Mouse (Mus musculus) limb, embryonic 14.5 days (tissue): ENCODE measurements at regions not wholly inside any gene's neighbourhood (a gene's known extent, or its start where the extent isn't known, plus 50 kb on each side); places are given as distances from the start of the nearest gene placed in this dataset.

ENCODE experiments used
- ATAC-seq: fragments of 200-750 bp; cut with Nextera tagmentation; 2 replicates; pipeline ENCODE4 v1.8.0; 2017; ENCODE audit warnings: low read depth, moderate number of reproducible peaks, moderate TSS enrichment; ENCODE audit not compliant: low FRiP score
- DNase-seq: peaks from one replicate; pipeline ENCODE4 v3.0.0-alpha.2; 2015; ENCODE audit warnings: low spot score
- H3K27ac ChIP-seq: fragments of 300-500 bp; sonication (generic); replicated peaks from 2 replicates; pipeline ENCODE4 v1.5.1; 2014; ENCODE audit warnings: low read depth, mild to moderate bottlenecking, low read length, moderate library complexity, mixed read lengths
- H3K27me3 ChIP-seq: fragments of 300-500 bp; sonication (generic); 2 replicates; pipeline ENCODE4 v1.6.1; 2014; ENCODE audit warnings: low read length, mixed read lengths; ENCODE audit not compliant: control insufficient read depth, insufficient read depth
- H3K36me3 ChIP-seq: fragments of 300-500 bp; sonication (generic); 2 replicates; pipeline ENCODE4 v1.6.1; 2014; ENCODE audit warnings: mild to moderate bottlenecking, low read length, moderate library complexity, mixed read lengths; ENCODE audit not compliant: control insufficient read depth, insufficient read depth
- H3K4me1 ChIP-seq: fragments of 300-500 bp; sonication (generic); 2 replicates; pipeline ENCODE4 v1.6.1; 2014; ENCODE audit warnings: antibody characterized with exemption, low read length, mixed read lengths; ENCODE audit not compliant: control insufficient read depth, insufficient read depth
- H3K4me2 ChIP-seq: fragments of 300-500 bp; sonication (generic); replicated peaks from 2 replicates; pipeline ENCODE4 v1.6.1; 2014; ENCODE audit warnings: low read depth, mild to moderate bottlenecking, low read length, moderate library complexity; ENCODE audit not compliant: severe bottlenecking
- H3K4me3 ChIP-seq: fragments of 300-500 bp; sonication (generic); replicated peaks from 2 replicates; pipeline ENCODE4 v1.5.1; 2014; ENCODE audit warnings: low read length
- H3K9ac ChIP-seq: fragments of 300-500 bp; sonication (generic); 2 replicates; pipeline ENCODE4 v1.6.1; 2014; ENCODE audit warnings: mild to moderate bottlenecking, low read depth, low read length, moderate library complexity; ENCODE audit not compliant: severe bottlenecking
- H3K9me3 ChIP-seq: fragments of 300-500 bp; sonication (generic); 2 replicates; pipeline ENCODE4 v1.6.1; 2016; ENCODE audit warnings: low read length; ENCODE audit not compliant: control insufficient read depth
- POLR2A ChIP-seq: fragments of 200-500 bp; IDR thresholded peaks from 2 replicates; pipeline ENCODE4 v1.8.0; 2012; ENCODE audit warnings: inconsistent platforms, mild to moderate bottlenecking, moderate library complexity, borderline replicate concordance; ENCODE audit not compliant: insufficient read depth, insufficient read length; ENCODE audit errors: extremely low read depth
- WGBS: fragments of 180-500 bp; shearing (Covaris S2); extraction: QIAGEN DNeasy Blood & Tissue Kit; methylation state at CpG from one replicate; pipeline ENCODE4 v1.1.7; 2014; 5-methylcytosine and 5-hydroxymethylcytosine counted together

DNA sequence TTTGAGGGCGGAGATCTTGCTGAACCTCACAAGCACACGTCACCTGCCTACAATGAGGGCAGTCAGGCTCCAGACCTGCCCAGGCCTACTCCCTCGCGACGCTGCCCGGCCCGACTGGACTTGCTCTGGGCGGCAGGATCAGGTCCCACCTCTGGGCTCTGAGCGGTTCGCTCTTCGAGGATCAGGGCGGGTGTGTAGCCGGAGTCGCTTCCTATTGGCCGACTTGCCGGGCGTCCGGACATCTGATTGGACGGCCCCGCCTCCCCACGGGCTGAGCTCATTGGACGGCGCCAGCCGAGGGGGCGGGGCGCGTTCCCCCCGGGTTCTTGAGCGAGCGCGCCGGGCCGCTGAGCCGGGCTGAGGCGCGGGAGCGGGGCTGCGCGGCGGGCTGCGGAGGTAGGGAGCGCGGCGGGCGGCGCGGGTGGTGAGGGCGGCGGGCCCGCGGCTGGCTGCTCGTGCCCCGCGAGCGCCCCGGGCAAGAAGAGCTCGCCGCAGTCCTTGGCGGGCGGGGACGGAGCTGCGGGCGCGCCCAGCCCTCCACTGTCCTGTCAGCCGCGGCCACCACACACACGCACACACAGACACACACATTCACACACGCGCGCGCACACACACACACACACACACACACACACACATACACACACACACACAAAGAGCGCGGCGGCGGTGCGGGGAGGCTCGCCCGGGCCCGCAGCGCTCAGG lies 141.5 kb downstream of the Ogfrl1 start:
- peak; percentile 65; the same call in 1 of the 2 replicates for TF ChIP-seq POLR2A
- ATAC-seq: peak; percentile 98
- no peaks in the 10 kb centered on the region for H3K27me3 ChIP-seq
- WGBS: 1% methylated on average over 33 of the region's 80 CpGs
- 0 out of 2 replicates have a peak, but pooled peaks cover 4% of the 10 kb centered on the region for H3K4me1 ChIP-seq
- H3K9ac ChIP-seq: peak overlapping the region; percentile 81
- no peaks in the 10 kb centered on the region for H3K9me3 ChIP-seq
- H3K4me3 ChIP-seq: peak overlapping the region; percentile 69
- peak overlapping the region; percentile 70 for H3K4me2 ChIP-seq
- DNase-seq: peak; percentile 97
- H3K27ac ChIP-seq: peak overlapping the region; percentile 88
- no peaks in the 10 kb centered on the region for H3K36me3 ChIP-seq

DNA sequence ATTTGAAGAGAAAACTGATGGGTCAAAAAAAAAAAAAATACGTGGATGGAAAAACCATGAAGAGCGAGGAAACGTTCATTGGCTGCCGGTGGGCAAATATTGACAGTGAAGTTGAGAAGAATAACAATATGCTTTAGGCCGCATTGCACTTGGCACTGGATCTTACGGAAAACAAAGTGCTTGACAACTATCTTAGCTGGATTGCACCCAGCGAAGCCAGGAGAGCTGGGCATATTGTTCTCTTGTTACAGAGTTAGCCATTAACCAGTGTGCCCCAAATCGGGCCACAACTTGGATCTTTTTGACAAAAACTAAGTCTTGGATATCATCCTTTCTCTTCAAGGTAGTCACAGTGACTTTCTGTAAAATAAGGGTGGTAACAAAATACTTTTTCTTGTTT lies 143.3 kb downstream of the Ogfrl1 start:
- ATAC-seq (no peak), DNase-seq (no peak)
- 88% methylated on average over 8 of the region's 8 CpGs for WGBS
- no peak overlapping the region for H3K4me2 ChIP-seq
- 0 out of 2 replicates have a peak, but pooled peaks cover 4% of the 10 kb centered on the region for H3K4me1 ChIP-seq
- no peaks in the 10 kb centered on the region for H3K36me3 ChIP-seq
- no peaks in the 10 kb centered on the region for H3K27me3 ChIP-seq
- no peaks in the 10 kb centered on the region for H3K9me3 ChIP-seq
- H3K9ac ChIP-seq: no peak overlapping the region
- H3K27ac ChIP-seq: no peak overlapping the region
- no peak for TF ChIP-seq POLR2A
- no peak overlapping the region for H3K4me3 ChIP-seq

DNA sequence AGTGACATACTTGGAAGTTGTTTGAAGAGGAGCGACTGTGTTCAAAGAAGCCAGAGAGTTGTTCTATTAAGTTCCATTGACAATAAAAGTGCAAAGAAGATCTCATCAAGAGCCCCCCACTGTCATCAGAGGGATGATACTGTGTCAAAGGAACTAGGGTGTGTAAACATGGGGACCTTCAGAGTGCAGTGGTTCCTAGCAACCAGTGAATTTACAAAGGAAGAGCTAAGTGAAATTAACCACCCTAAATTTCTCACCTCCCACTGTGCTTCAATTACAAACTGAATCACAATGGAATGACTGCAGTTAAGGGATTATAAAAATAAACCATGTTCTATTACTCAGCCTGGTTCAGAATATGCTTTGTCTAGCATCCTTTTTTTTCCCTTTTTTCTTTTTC lies 129.5 kb upstream of the 4933415F23Rik start:
- no peak for ATAC-seq
- H3K27me3 ChIP-seq: no peaks in the 10 kb centered on the region
- H3K27ac ChIP-seq: no peak overlapping the region
- H3K4me1 ChIP-seq: no peaks in the 10 kb centered on the region
- DNase-seq: no peak
- no peaks in the 10 kb centered on the region for H3K9me3 ChIP-seq
- no peak for TF ChIP-seq POLR2A
- H3K36me3 ChIP-seq: no peaks in the 10 kb centered on the region
- no peak overlapping the region for H3K9ac ChIP-seq
- 41% methylated on average over 1 of the region's 1 CpGs for WGBS
- no peak overlapping the region for H3K4me3 ChIP-seq
- H3K4me2 ChIP-seq: no peak overlapping the region

DNA sequence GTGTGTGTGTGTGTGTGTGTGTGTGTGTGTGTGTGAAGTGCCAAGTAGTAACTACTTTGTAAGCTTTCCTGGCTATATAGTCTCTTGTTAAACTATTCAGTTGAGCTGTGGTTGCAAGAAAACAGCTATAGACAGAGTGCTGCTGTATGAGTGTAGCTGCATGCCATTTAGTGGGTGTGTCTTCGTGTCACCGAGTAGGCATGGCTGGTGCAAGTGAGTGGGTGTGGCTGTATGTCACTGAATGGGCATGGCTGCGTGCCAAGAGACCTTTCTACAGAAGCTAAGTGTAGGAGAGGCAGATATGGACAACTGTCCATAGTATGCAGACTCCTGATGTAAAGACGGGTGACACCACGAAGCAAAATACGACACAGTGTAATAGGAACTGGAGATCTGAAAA lies 126.4 kb upstream of the 4933415F23Rik start:
- Histone ChIP-seq H3K9me3 (no peaks in the 10 kb centered on the region), H3K4me3 (no peak overlapping the region), H3K27ac (no peak overlapping the region), H3K27me3 (no peaks in the 10 kb centered on the region), H3K4me2 (no peak overlapping the region), H3K9ac (no peak overlapping the region), H3K4me1 (no peaks in the 10 kb centered on the region), H3K36me3 (no peaks in the 10 kb centered on the region)
- ATAC-seq: no peak
- DNase-seq: no peak
- WGBS: 80% methylated on average over 6 of the region's 6 CpGs
- no peak for TF ChIP-seq POLR2A

DNA sequence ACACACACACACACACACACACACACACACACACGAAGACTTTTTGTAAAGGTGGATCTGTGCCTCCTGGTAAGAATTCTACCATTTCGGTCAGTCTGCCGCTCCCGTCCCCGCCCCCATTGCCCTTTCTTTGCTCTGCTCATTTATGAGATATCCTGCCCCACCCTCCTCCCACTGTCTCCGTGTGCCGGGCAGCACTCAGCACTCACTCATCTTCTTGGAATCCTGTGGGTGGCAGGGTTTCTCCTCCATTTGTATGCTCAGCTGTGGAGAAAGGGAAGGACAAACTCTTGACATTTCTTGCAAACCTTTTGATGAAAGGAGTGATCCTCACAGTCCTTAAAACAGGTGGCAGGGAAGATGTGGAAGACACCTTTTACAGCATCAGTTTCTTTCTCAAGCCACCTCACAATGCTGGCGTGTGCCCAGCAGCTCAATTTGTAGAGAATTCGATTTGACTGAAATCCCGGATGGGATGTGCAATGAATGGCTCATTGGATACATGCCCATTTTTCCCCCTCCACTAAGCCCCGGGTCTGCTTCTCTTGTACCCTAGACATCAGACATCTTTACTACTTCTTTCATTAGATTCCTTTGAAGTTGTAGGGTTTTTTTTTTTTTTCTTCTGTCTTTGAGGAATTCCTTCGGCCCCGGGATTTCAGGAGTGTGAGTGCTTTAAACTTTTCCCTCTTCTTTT lies 112.6 kb upstream of the 4933415F23Rik start:
- no peak for DNase-seq
- TF ChIP-seq POLR2A: no peak
- H3K36me3 ChIP-seq: no peaks in the 10 kb centered on the region
- no peak overlapping the region for H3K4me2 ChIP-seq
- no peak overlapping the region for H3K4me3 ChIP-seq
- no peaks in the 10 kb centered on the region for H3K4me1 ChIP-seq
- 71% methylated on average over 12 of the region's 13 CpGs for WGBS
- no peaks in the 10 kb centered on the region for H3K27me3 ChIP-seq
- H3K9me3 ChIP-seq: no peaks in the 10 kb centered on the region
- H3K9ac ChIP-seq: no peak overlapping the region
- ATAC-seq: no peak
- no peak overlapping the region for H3K27ac ChIP-seq
